Mouse (Mus musculus): Measurements from ENCODE around the gene Arf1. TPM values are rescaled to one million over a fixed set of nuclear protein-coding genes. Genes with fewer than 3 reads are reported as not detected.

Arf1 gene
- total and polyA plus RNA-seq, 3 experiments, result 175 to 308 (median 216) TPM

DNA sequence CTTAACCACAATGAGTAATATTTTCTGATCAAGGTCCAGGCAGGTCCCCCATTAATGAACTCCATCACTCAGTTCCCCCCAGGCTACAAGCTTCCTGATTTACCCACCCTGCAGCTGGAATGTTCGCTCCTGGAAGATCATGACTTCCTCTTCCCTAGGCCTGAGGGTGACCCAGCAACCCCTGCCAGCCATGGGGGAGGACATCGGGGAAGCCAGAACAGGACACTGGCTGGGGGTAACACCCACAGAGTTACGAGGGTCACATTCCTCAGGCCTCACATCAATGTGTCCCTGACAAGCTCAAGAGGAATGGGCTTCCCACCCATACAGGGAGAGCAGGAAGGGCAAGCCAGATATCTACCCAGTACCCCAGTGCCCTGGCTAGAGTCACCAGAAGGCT is 58.3 kb downstream of the Arf1 start:
- no peaks in the 10 kb centered on the region for H3K9me3 ChIP-seq (replicated peaks)
- H3K4me3 ChIP-seq (ENCODE audit: low read depth, low read length), result no peak overlapping the region
- H3K27me3 ChIP-seq (ENCODE audit: insufficient read depth, low read length), result peaks cover 1% of the 10 kb centered on the region; the same call in 1 of the 2 replicates
- ATAC-seq (ENCODE audit: extremely low read depth, insufficient number of reproducible peaks, low FRiP score, poor library complexity, severe bottlenecking) (no peak), DNase-seq (ENCODE audit: low spot score) (no peak)
- TF ChIP-seq TAL1 (conservative IDR thresholded peaks at IDR 0.05; ENCODE audit: low read depth, low read length) (no peak), POLR2AphosphoS5 (IDR thresholded peaks at IDR 0.05; ENCODE audit: insufficient replicate concordance, low read depth, low read length) (no peak), CTCF (IDR thresholded peaks at IDR 0.05; ENCODE audit: low read depth, low read length) (no peak), GATA1 (IDR thresholded peaks at IDR 0.05; ENCODE audit: borderline replicate concordance, low read length) (no peak), GATA2 (IDR thresholded peaks at IDR 0.05; ENCODE audit: borderline replicate concordance, low read depth, low read length) (no peak)
- H3K4me1 ChIP-seq (ENCODE audit: insufficient read depth, low read depth, low read length), result peaks cover 45% of the 10 kb centered on the region
- H3K36me3 ChIP-seq (replicated peaks), result no peaks in the 10 kb centered on the region

DNA sequence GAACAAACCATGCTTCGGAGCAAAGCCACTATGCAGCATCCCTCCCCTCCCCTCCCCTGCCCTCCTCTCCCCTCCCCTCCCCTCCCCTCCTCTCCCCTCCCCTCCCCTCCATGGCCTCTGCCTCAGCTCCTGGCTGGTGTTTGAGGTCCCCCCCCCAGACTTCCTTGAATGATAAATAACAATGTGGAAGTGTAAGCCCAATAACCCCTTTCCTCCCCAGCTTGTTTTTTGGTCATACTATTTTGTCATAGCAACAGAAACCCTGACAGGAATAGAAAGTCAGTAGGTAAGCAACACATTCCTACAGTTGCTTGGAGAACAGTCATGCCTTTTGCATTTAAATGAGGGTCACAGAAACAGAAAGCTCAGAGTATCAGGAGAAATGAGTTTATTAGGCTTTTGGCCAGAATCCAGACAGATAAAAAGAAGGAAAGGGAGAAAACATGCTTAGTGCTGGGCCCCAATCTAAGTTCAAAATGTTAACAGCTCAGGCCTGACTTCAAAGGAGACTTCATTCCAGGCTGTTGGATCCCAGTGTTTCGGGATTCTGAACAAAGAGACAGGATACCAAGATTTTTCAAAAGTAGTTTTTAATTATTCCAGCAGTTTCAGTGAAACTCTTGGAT is 62.3 kb downstream of the Arf1 start:
- no peak for TF ChIP-seq POLR2AphosphoS5 (IDR thresholded peaks at IDR 0.05; ENCODE audit: insufficient replicate concordance, low read depth, low read length)
- no peak for TF ChIP-seq GATA1 (IDR thresholded peaks at IDR 0.05; ENCODE audit: borderline replicate concordance, low read length)
- TF ChIP-seq TAL1 (conservative IDR thresholded peaks at IDR 0.05; ENCODE audit: low read depth, low read length), result no peak
- no peak for TF ChIP-seq GATA2 (IDR thresholded peaks at IDR 0.05; ENCODE audit: borderline replicate concordance, low read depth, low read length)
- DNase-seq (ENCODE audit: low spot score), result no peak
- ATAC-seq (ENCODE audit: extremely low read depth, insufficient number of reproducible peaks, low FRiP score, poor library complexity, severe bottlenecking), result no peak
- peaks cover 15% of the 10 kb centered on the region for H3K36me3 ChIP-seq (replicated peaks)
- H3K9me3 ChIP-seq (replicated peaks), result no peaks in the 10 kb centered on the region
- H3K27me3 ChIP-seq (ENCODE audit: insufficient read depth, low read length), result no peaks in the 10 kb centered on the region
- H3K4me3 ChIP-seq (ENCODE audit: low read depth, low read length), result no peak overlapping the region
- peaks cover 66% of the 10 kb centered on the region for H3K4me1 ChIP-seq (ENCODE audit: insufficient read depth, low read depth, low read length)

DNA sequence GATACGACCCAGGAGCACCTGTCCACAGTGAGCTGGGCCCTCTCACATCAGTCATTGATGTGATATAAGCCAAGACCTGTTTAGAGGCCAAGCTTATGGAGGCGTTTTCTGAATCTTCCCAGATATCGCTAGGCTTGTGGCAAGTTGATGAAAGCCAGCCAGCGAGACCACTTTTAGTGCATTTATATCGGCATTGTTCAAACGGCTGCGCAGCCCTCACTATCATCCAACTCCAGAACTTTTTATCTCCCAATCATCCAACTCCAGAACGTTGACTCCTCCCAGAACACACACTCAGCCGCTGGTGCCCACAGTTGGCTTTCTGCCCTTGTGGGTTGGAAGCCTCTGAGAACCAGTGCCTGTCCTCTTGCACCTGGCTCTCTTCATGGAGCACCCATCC is 63.7 kb downstream of the Arf1 start:
- Histone ChIP-seq H3K4me3 (ENCODE audit: low read depth, low read length) (peak overlapping the region; percentile 84; the same call in 1 of the 2 replicates), H3K27me3 (ENCODE audit: insufficient read depth, low read length) (no peaks in the 10 kb centered on the region), H3K4me1 (ENCODE audit: insufficient read depth, low read depth, low read length) (peaks cover 69% of the 10 kb centered on the region), H3K36me3 (replicated peaks) (peaks cover 29% of the 10 kb centered on the region), H3K9me3 (replicated peaks) (no peaks in the 10 kb centered on the region)
- DNase-seq (ENCODE audit: low spot score) (peak; percentile 47), ATAC-seq (ENCODE audit: extremely low read depth, insufficient number of reproducible peaks, low FRiP score, poor library complexity, severe bottlenecking) (peak; percentile 52)
- peak; percentile 73 for TF ChIP-seq TAL1 (conservative IDR thresholded peaks at IDR 0.05; ENCODE audit: low read depth, low read length)
- TF ChIP-seq GATA1 (IDR thresholded peaks at IDR 0.05; ENCODE audit: borderline replicate concordance, low read length), result no peak
- TF ChIP-seq GATA2 (IDR thresholded peaks at IDR 0.05; ENCODE audit: borderline replicate concordance, low read depth, low read length), result no peak
- no peak for TF ChIP-seq CTCF (IDR thresholded peaks at IDR 0.05; ENCODE audit: low read depth, low read length)
- no peak for TF ChIP-seq POLR2AphosphoS5 (IDR thresholded peaks at IDR 0.05; ENCODE audit: insufficient replicate concordance, low read depth, low read length)

DNA sequence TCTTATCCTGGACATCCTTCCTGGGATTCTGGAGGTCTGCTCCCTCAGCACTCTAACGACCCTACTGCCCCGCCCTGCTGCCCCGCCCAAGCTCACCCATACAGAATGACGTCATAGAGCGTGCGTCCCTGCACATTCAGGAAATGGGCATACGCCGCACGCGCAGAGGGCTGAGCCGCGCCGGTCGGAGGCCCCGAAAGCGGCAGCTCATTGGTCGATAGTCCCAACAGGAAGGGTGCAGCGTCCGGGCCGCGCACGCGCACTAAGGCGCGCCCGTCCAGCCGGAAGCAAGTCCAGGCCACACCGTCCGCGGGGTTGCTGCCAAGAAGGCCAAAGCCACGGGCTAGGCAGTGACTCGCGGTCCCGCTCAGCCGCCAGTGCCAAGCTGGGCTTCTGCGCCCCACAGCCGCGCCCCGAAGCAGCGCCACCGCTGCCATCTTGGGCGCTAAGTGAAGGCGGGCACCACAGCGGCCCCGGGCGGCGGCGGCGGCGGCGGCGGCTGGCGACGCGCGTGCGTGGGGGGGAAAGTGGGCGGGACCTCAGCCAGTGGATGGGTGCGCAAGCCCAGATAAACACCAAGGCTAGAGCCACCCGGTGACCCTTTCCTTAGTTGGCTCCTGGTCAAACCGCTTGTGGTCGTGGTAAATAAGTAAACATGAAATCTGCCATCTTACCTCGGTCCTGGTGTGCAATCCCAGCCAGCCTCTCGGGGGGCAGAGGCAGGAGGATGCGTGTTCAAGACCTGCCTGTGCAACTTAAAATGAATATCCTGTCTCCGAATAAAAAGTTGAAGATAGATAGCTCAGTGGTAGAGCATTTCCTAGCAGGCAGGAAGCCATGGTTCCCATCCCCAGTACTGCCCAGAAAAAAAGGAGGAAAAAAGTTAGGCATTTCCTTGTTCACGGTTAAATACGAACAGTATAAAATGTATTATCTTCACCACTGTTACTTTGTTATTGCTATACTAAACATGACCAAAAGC is 64.5 kb downstream of the Arf1 start, which contains the start of gene Iba57:
Gene Iba57, minus strand, starts transcription at position 485 of the 982 bp plus-strand sequence.
- ATAC-seq (ENCODE audit: extremely low read depth, insufficient number of reproducible peaks, low FRiP score, poor library complexity, severe bottlenecking) (peak; percentile 85), DNase-seq (ENCODE audit: low spot score) (peak; percentile 98)
- Histone ChIP-seq H3K4me1 (ENCODE audit: insufficient read depth, low read depth, low read length) (peaks cover 65% of the 10 kb centered on the region), H3K36me3 (replicated peaks) (peaks cover 37% of the 10 kb centered on the region), H3K27me3 (ENCODE audit: insufficient read depth, low read length) (no peaks in the 10 kb centered on the region), H3K4me3 (ENCODE audit: low read depth, low read length) (peak within 1 kb of the TSS; percentile 84), H3K9me3 (replicated peaks) (no peaks in the 10 kb centered on the region)
- no peak for TF ChIP-seq CTCF (IDR thresholded peaks at IDR 0.05; ENCODE audit: low read depth, low read length)
- TF ChIP-seq TAL1 (conservative IDR thresholded peaks at IDR 0.05; ENCODE audit: low read depth, low read length), result no peak; the same call in 1 of the 2 replicates
- no peak for TF ChIP-seq GATA1 (IDR thresholded peaks at IDR 0.05; ENCODE audit: borderline replicate concordance, low read length)
- TF ChIP-seq POLR2AphosphoS5 (IDR thresholded peaks at IDR 0.05; ENCODE audit: insufficient replicate concordance, low read depth, low read length), result no peak
- TF ChIP-seq GATA2 (IDR thresholded peaks at IDR 0.05; ENCODE audit: borderline replicate concordance, low read depth, low read length), result no peak

- H3K36me3 ChIP-seq (replicated peaks), result peaks cover 46% of the 10 kb centered on the region
- no peak for DNase-seq (ENCODE audit: low spot score)
- H3K9me3 ChIP-seq (replicated peaks), result no peaks in the 10 kb centered on the region
- H3K4me1 ChIP-seq (ENCODE audit: insufficient read depth, low read depth, low read length), result peaks cover 58% of the 10 kb centered on the region
- H3K27me3 ChIP-seq (ENCODE audit: insufficient read depth, low read length), result no peaks in the 10 kb centered on the region
- ATAC-seq (ENCODE audit: extremely low read depth, insufficient number of reproducible peaks, low FRiP score, poor library complexity, severe bottlenecking), result no peak
- TF ChIP-seq TAL1 (conservative IDR thresholded peaks at IDR 0.05; ENCODE audit: low read depth, low read length), result no peak
- TF ChIP-seq GATA2 (IDR thresholded peaks at IDR 0.05; ENCODE audit: borderline replicate concordance, low read depth, low read length), result no peak
- peak overlapping the region; percentile 84 for H3K4me3 ChIP-seq (ENCODE audit: low read depth, low read length)
These were observed 65.4 kb downstream of the Arf1 start for GRCm38 (mm10) chr11:59162443-59163254.

Other genes starting within 250 kb of the Arf1 start
- not detected in 2 replicates for gene Obscn, start 91.9 kb downstream of the Arf1 start, total RNA-seq (2014; fragmentation: Nextera tagmentation)
- gene Obscn, start 91.9 kb downstream of the Arf1 start, total RNA-seq (2017), result 0.17 and 0.27 TPM in 2 replicates
- 0.11 TPM in 2 replicates for gene Obscn, start 91.9 kb downstream of the Arf1 start, polyA plus RNA-seq (2012)
- 3.0 and 4.9 TPM in 2 replicates for gene Iba57, start 64.5 kb downstream of the Arf1 start, total RNA-seq (2014; fragmentation: Nextera tagmentation)
- 7.3 and 8.6 TPM in 2 replicates for gene Iba57, start 64.5 kb downstream of the Arf1 start, total RNA-seq (2017)
- 10.5 and 10.8 TPM in 2 replicates for gene Iba57, start 64.5 kb downstream of the Arf1 start, polyA plus RNA-seq (2012)
- gene Gjc2, start 45.1 kb downstream of the Arf1 start, total RNA-seq (2014; fragmentation: Nextera tagmentation), result not detected in 2 replicates
- not detected in 2 replicates for gene Gjc2, start 45.1 kb downstream of the Arf1 start, total RNA-seq (2017)
- gene Gjc2, start 45.1 kb downstream of the Arf1 start, polyA plus RNA-seq (2012), result not detected in 2 replicates
- gene Guk1, start 36.1 kb downstream of the Arf1 start, total RNA-seq (2014; fragmentation: Nextera tagmentation), result 16.8 and 19.1 TPM in 2 replicates
- gene Guk1, start 36.1 kb downstream of the Arf1 start, total RNA-seq (2017), result 37.5 and 38.2 TPM in 2 replicates
- 35.2 and 40.2 TPM in 2 replicates for gene Guk1, start 36.1 kb downstream of the Arf1 start, polyA plus RNA-seq (2012)
- 15.1 and 23.4 TPM in 2 replicates for gene Mrpl55, start 25.8 kb downstream of the Arf1 start, total RNA-seq (2014; fragmentation: Nextera tagmentation)
- 38.7 and 40.8 TPM in 2 replicates for gene Mrpl55, start 25.8 kb downstream of the Arf1 start, total RNA-seq (2017)
- 29.5 and 34.8 TPM in 2 replicates for gene Mrpl55, start 25.8 kb downstream of the Arf1 start, polyA plus RNA-seq (2012)
- gene 2310033P09Rik, start 19.9 kb downstream of the Arf1 start, total RNA-seq (2014; fragmentation: Nextera tagmentation), result 7.1 and 10.7 TPM in 2 replicates
- gene 2310033P09Rik, start 19.9 kb downstream of the Arf1 start, total RNA-seq (2017), result 6.1 and 9.0 TPM in 2 replicates
- gene 2310033P09Rik, start 19.9 kb downstream of the Arf1 start, polyA plus RNA-seq (2012), result 32.0 and 37.3 TPM in 2 replicates
- not detected in 2 replicates for gene Wnt3a, start 62.5 kb upstream of the Arf1 start, total RNA-seq (2014; fragmentation: Nextera tagmentation)
- 0.06 TPM in 1 of 2 replicates, not detected in the other for gene Wnt3a, start 62.5 kb upstream of the Arf1 start, total RNA-seq (2017)
- not detected in 2 replicates for gene Wnt3a, start 62.5 kb upstream of the Arf1 start, polyA plus RNA-seq (2012)
- not detected in 2 replicates for gene Wnt9a, start 78.7 kb upstream of the Arf1 start, total RNA-seq (2014; fragmentation: Nextera tagmentation)
- 0.05 and 0.06 TPM in 2 replicates for gene Wnt9a, start 78.7 kb upstream of the Arf1 start, total RNA-seq (2017)
- gene Wnt9a, start 78.7 kb upstream of the Arf1 start, polyA plus RNA-seq (2012), result not detected in 2 replicates
- gene Prss38, start 147.4 kb upstream of the Arf1 start, total RNA-seq (2014; fragmentation: Nextera tagmentation), result 0.68 TPM in 1 of 2 replicates, not detected in the other
- not detected in 2 replicates for gene Prss38, start 147.4 kb upstream of the Arf1 start, total RNA-seq (2017)
- gene Prss38, start 147.4 kb upstream of the Arf1 start, polyA plus RNA-seq (2012), result not detected in 2 replicates
- 11.7 and 14.8 TPM in 2 replicates for gene Jmjd4, start 221.8 kb upstream of the Arf1 start, total RNA-seq (2014; fragmentation: Nextera tagmentation)
- 10.7 and 12.9 TPM in 2 replicates for gene Jmjd4, start 221.8 kb upstream of the Arf1 start, total RNA-seq (2017)
- gene Jmjd4, start 221.8 kb upstream of the Arf1 start, polyA plus RNA-seq (2012), result 7.4 and 8.4 TPM in 2 replicates
- 27.9 and 29.4 TPM in 2 replicates for gene Snap47, start 222.9 kb upstream of the Arf1 start, total RNA-seq (2014; fragmentation: Nextera tagmentation)
- 34.9 and 35.7 TPM in 2 replicates for gene Snap47, start 222.9 kb upstream of the Arf1 start, total RNA-seq (2017)
- gene Snap47, start 222.9 kb upstream of the Arf1 start, polyA plus RNA-seq (2012), result 10.2 and 13.3 TPM in 2 replicates
- 4.5 and 4.7 TPM in 2 replicates for gene Zfp867, start 244.2 kb upstream of the Arf1 start, total RNA-seq (2014; fragmentation: Nextera tagmentation)
- 3.0 and 4.2 TPM in 2 replicates for gene Zfp867, start 244.2 kb upstream of the Arf1 start, total RNA-seq (2017)
- gene Zfp867, start 244.2 kb upstream of the Arf1 start, polyA plus RNA-seq (2012), result 0.03 and 0.07 TPM in 2 replicates